Mouse (Mus musculus) liver, postnatal 0 days (tissue): ENCODE data around the gene Cyb5b.

Source experiments
- CTCF ChIP-seq: sonication (generic); IDR thresholded peaks from 2 replicates; pipeline ENCODE4 v1.5.1; 2016; ENCODE audit warnings: antibody characterized with exemption, low read depth
- EP300 ChIP-seq: IDR thresholded peaks from 2 replicates; pipeline ENCODE4 v1.6.1; 2016; ENCODE audit warnings: antibody characterized with exemption, low read depth, mild to moderate bottlenecking

DNA sequence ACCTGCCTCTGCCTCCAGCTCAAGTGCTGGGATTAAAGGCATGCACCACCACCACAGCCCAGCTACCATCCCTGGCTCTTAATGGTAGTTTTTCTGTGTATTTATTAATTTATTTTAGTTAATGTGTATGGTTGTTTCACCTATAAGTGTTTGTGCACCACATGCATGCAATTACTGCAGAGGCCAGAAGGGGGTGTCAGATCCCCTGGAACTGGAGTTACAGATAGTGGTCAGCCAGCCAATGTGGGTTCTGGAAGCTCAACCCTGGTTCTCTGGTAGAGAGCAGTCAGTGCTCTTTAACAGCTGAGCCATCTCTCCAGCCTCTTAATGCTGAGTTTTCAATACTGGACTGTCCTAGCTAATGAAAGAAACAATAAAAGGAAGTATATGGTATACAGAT, 29.6 kb upstream of the Cyb5b start:
- TF ChIP-seq CTCF: peak; percentile 53
- no peak for TF ChIP-seq EP300
